Mouse (Mus musculus) urinary bladder, postnatal 0 days (tissue): ENCODE results near the gene Mkrn1. TPM values are rescaled to one million over a fixed set of nuclear protein-coding genes. Genes with fewer than 3 reads are reported as not detected.

Experiments used
- polyA plus RNA-seq: library from polyadenylated mRNA; unstranded; fragments of >200 nt; fragmentation: Nextera tagmentation; extraction: Ambion mirVana; gene quantifications from 2 replicates; pipeline ENCODE4 v1.2.1, GENCODE M21; 2015

Mkrn1 gene
- 53.6 and 91.0 TPM in 2 replicates for polyA plus RNA-seq

GRCm38 (mm10) chr6:39419851-39420721, at the start of gene Mkrn1:
Gene Mkrn1 (minus strand): TSS chr6:39420462.

GRCm38 (mm10) chr6:39381125-39381880, 39.0 kb downstream of the Mkrn1 start, which contains the start of gene Rab19:
Gene Rab19 (plus strand): TSS chr6:39381175.

GRCm38 (mm10) chr6:39377311-39377827, 42.9 kb downstream of the Mkrn1 start, which contains the start of gene Slc37a3:
Gene Slc37a3 (minus strand): TSS chr6:39377675.

Other genes starting within 250 kb of the Mkrn1 start
- gene Kdm7a, start 213.7 kb downstream of the Mkrn1 start, polyA plus RNA-seq: 3.7 TPM in 2 replicates
- gene Slc37a3, start 42.8 kb downstream of the Mkrn1 start, polyA plus RNA-seq: 29.2 and 31.6 TPM in 2 replicates
- 3.0 and 3.2 TPM in 2 replicates for gene Rab19, start 39.3 kb downstream of the Mkrn1 start, polyA plus RNA-seq
- gene Dennd2a, start 137.4 kb upstream of the Mkrn1 start, polyA plus RNA-seq: 5.7 and 6.7 TPM in 2 replicates
- 17.2 and 17.9 TPM in 2 replicates for gene Adck2, start 153.4 kb upstream of the Mkrn1 start, polyA plus RNA-seq
- gene Gm42420, start 165.3 kb upstream of the Mkrn1 start, polyA plus RNA-seq: 1.8 TPM in 1 of 2 replicates, not detected in the other
- 485 and 503 TPM in 2 replicates for gene Ndufb2, start 172.1 kb upstream of the Mkrn1 start, polyA plus RNA-seq